Mouse (Mus musculus) kidney, adult 2 months (tissue): ENCODE measurements around the gene Cacna1d.

Experiments
- CTCF ChIP-seq: fragments of 200-500 bp; conservative IDR thresholded peaks from 2 replicates; pipeline ENCODE4 v1.5.1; 2011; ENCODE audit warnings: low read depth, mild to moderate bottlenecking, control low read depth, low read length, moderate library complexity, mixed read lengths; ENCODE audit not compliant: insufficient read depth, insufficient read length
- POLR2A ChIP-seq: fragments of 200-500 bp; IDR thresholded peaks from one replicate; pipeline ENCODE4 v1.6.1; 2011; ENCODE audit warnings: low read depth, low read length, control low read depth

GRCm38 (mm10) chr14:30372878-30373277 is 118.4 kb downstream of the Cacna1d start:
- TF ChIP-seq CTCF (peak; percentile 34), POLR2A (no peak)
